8 mouse cellular contexts compared by ENCODE assay signal in genomic region chr11:119389851-119390270, GRCm38 (mm10). TPM values are rescaled to one million over a fixed set of nuclear protein-coding genes. Genes with fewer than 3 reads are reported as not detected.
A peak's percentile ranks its signal among the peaks of the same experiment; 100 is the strongest.
DNase-seq lines count a peak whose midpoint lies in the region; ATAC-seq and TF ChIP-seq lines count a peak whose summit lies in the region.

No protein-coding gene starts in this region.

- peaks cover 12% of the 10 kb centered on the region for H3K4me1 ChIP-seq in kidney, adult 2 months (ENCODE audit: control insufficient read depth, insufficient read depth, low read length)
- H3K4me1 ChIP-seq in midbrain, postnatal 0 days (ENCODE audit: insufficient read depth, low read length): peaks cover 4% of the 10 kb centered on the region; the same call in 1 of the 2 replicates

- under 1% methylated on average over 33 of the region's 35 CpGs for WGBS in kidney, adult 2 months
- 2% methylated on average over 32 of the region's 35 CpGs for WGBS in midbrain, postnatal 0 days

- no peaks in the 10 kb centered on the region for H3K36me3 ChIP-seq in kidney, adult 2 months (ENCODE audit: control insufficient read depth, insufficient read depth, low read length)
- no peaks in the 10 kb centered on the region for H3K36me3 ChIP-seq in midbrain, postnatal 0 days (ENCODE audit: insufficient read depth, low read length)

- ATAC-seq in midbrain, postnatal 0 days (ENCODE audit: low FRiP score): peak; percentile 56; the same call in 1 of the 2 replicates

- peak; percentile 36; the same call in 1 of the 2 replicates for TF ChIP-seq CTCF in kidney, adult 2 months (conservative IDR thresholded peaks at IDR 0.05; ENCODE audit: insufficient read depth, insufficient read length, low read depth, low read length)
- TF ChIP-seq CTCF in midbrain, postnatal 0 days (IDR thresholded peaks at IDR 0.05): peak; percentile 62

- no peaks in the 10 kb centered on the region for H3K27me3 ChIP-seq in kidney, adult 2 months (replicated peaks; ENCODE audit: control insufficient read depth, insufficient read depth, low read length)
- peaks cover 56% of the 10 kb centered on the region for H3K27me3 ChIP-seq in midbrain, postnatal 0 days (ENCODE audit: insufficient read depth, low read length)

- H3K4me3 ChIP-seq in kidney, adult 2 months (ENCODE audit: insufficient read depth, low read depth, low read length): peak overlapping the region; percentile 87
- H3K4me3 ChIP-seq in midbrain, postnatal 0 days (ENCODE audit: low read depth, low read length): peak overlapping the region; percentile 50

- peak; percentile 10 for TF ChIP-seq POLR2A in kidney, adult 2 months (IDR thresholded peaks at IDR 0.05; ENCODE audit: low read depth, low read length)

- DNase-seq in gastrocnemius, adult 18-20 months (ENCODE audit: low spot score): peak; percentile 84
- no peak for DNase-seq in gastrocnemius, postnatal 25 days
- peak; percentile 90 for DNase-seq in embryo, embryonic 11 days
- DNase-seq in heart, adult 11 months: peak; percentile 98
- DNase-seq in kidney, adult 2 months: peak; percentile 88
- peak; percentile 70 for DNase-seq in liver
- peak; percentile 75 for DNase-seq in midbrain, postnatal 0 days (ENCODE audit: low spot score)
- DNase-seq in spleen, postnatal 36 days (ENCODE audit: low spot score in 2 of 2): peak; percentile 59 to 61

- peak overlapping the region; percentile 94 for H3K27ac ChIP-seq in kidney, adult 2 months (ENCODE audit: insufficient read depth, low read depth, low read length)
- peak overlapping the region; percentile 51 for H3K27ac ChIP-seq in midbrain, postnatal 0 days (ENCODE audit: low read depth, low read length)

- peak overlapping the region; percentile 50; the same call in 1 of the 2 replicates for H3K9ac ChIP-seq in midbrain, postnatal 0 days (replicated peaks; ENCODE audit: low read length, poor library complexity, severe bottlenecking)

- peak overlapping the region; percentile 95 for H3K4me2 ChIP-seq in midbrain, postnatal 0 days (ENCODE audit: low read depth, low read length, poor library complexity, severe bottlenecking)

- H3K9me3 ChIP-seq in midbrain, postnatal 0 days (ENCODE audit: low read length): no peaks in the 10 kb centered on the region

RNA-seq across cellular contexts. Expression of gene Rnf213, which starts 3.0 kb away (rescaled TPM):
- 1 to 10 TPM; 5.7 to 6.6 TPM for total RNA-seq in gastrocnemius, adult 18-20 months (2021)
- 1 to 10 TPM; 5.2 to 5.7 TPM for total RNA-seq in gastrocnemius, postnatal 25 days (2021)
- 15.0 and 18.5 TPM in 2 replicates for polyA plus RNA-seq in kidney, adult 2 months (2012; rRNA removed)
- total RNA-seq in midbrain, postnatal 0 days (2014; rRNA removed): 6.9 and 9.0 TPM in 2 replicates
- polyA plus RNA-seq in midbrain, postnatal 0 days (2015; fragmentation: Nextera tagmentation; extraction: Ambion mirVana): 0.64 and 0.74 TPM in 2 replicates

RNA-seq across cellular contexts. Expression of gene Slc26a11, which starts 34.5 kb away (rescaled TPM):
- total RNA-seq in gastrocnemius, adult 18-20 months (2021): 1 to 10 TPM; 2.4 to 2.8 TPM
- total RNA-seq in gastrocnemius, postnatal 25 days (2021): 1 to 10 TPM; 2.4 to 3.5 TPM
- polyA plus RNA-seq in kidney, adult 2 months (2012; rRNA removed): 13.0 and 27.9 TPM in 2 replicates
- 8.3 and 9.0 TPM in 2 replicates for total RNA-seq in midbrain, postnatal 0 days (2014; rRNA removed)
- polyA plus RNA-seq in midbrain, postnatal 0 days (2015; fragmentation: Nextera tagmentation; extraction: Ambion mirVana): 7.0 and 7.6 TPM in 2 replicates

RNA-seq across cellular contexts. Expression of gene Sgsh, which starts 34.5 kb away (rescaled TPM):
- total RNA-seq in gastrocnemius, adult 18-20 months (2021): 1 to 10 TPM; 3.3 to 3.4 TPM
- 1 to 10 TPM; 3.1 to 3.3 TPM for total RNA-seq in gastrocnemius, postnatal 25 days (2021)
- 24.8 and 28.8 TPM in 2 replicates for polyA plus RNA-seq in kidney, adult 2 months (2012; rRNA removed)
- total RNA-seq in midbrain, postnatal 0 days (2014; rRNA removed): 5.4 and 7.3 TPM in 2 replicates
- 5.2 and 5.4 TPM in 2 replicates for polyA plus RNA-seq in midbrain, postnatal 0 days (2015; fragmentation: Nextera tagmentation; extraction: Ambion mirVana)
